Mouse (Mus musculus): ENCODE measurements around the gene A930033H14Rik. TPM values are rescaled to one million over a fixed set of nuclear protein-coding genes. Genes with fewer than 3 reads are reported as not detected.

Gene A930033H14Rik
- 1.7 and 1.8 TPM in 2 replicates for polyA plus RNA-seq (2012; rRNA removed)

- peak; percentile 38 to 80 for DNase-seq (ENCODE audit: extremely low spot score in 1 of 2, low spot score in 1 of 2)
Observed at GRCm38 (mm10) chr10:69212542-69213440, at the start of gene A930033H14Rik. A930033H14Rik (minus strand) TSS chr10:69213098.

DNA sequence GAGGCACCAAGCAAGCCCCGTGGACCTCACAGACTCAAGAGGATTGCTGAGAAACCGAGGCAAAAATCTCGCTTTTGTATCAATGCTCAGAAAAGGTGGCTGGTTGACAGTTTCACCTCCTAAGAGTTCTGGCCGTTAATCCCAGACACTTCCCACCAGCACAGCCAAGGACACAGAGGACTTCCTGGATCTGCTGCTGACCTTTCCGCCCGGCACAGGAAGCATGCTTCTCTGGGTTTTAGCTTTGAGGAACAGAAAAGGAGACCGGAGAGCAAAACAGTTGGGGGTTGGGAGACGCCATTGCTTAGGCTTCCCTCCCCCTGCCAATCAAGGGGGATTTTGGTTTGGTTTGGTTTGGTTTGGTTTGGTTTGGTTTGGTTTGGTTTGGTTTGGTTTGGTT, 47.0 kb upstream of the A930033H14Rik start:
- no peak for DNase-seq (ENCODE audit: extremely low spot score in 1 of 2, low spot score in 1 of 2)

DNA sequence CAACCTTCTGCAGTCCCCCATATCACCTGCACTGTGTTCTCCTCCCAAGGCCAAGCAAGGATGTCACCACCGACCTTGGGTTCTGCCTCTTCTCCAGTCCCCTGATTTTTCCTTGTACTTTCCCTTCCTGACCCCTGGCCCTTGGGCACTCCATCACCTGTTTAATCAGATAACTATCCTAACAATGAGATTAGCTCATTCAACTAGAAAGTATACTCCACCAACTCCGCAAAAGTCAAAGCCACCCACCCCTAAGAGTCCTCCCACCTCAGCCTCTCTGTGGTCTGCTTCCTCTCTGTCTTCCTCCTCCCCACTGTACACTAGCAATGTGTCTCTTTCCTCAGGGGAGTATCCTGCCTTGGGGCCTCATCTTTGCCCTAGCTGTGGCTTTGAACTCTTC, 46.3 kb upstream of the A930033H14Rik start:
- DNase-seq (ENCODE audit: extremely low spot score in 1 of 2, low spot score in 1 of 2), result no peak

DNA sequence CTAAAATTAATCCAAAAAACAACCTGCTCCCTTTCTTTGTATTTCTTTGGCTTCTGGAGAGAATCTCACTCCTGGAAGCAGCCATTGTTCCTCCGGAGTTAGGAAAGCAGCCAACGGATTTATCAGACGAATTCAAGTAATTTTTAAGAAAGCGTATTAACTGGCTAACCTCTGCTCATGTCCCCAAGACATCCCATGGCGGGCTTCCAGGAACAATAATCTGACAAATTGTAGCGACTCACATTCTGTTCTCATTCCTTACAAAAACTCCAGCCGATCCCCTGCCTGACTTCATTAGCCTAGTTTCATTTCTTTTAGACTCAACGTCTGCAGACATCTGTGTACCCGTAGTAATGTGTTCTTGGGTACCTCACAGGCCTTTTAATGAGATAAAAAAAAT, 45.7 kb upstream of the A930033H14Rik start:
- no peak for DNase-seq (ENCODE audit: extremely low spot score in 1 of 2, low spot score in 1 of 2)

DNA sequence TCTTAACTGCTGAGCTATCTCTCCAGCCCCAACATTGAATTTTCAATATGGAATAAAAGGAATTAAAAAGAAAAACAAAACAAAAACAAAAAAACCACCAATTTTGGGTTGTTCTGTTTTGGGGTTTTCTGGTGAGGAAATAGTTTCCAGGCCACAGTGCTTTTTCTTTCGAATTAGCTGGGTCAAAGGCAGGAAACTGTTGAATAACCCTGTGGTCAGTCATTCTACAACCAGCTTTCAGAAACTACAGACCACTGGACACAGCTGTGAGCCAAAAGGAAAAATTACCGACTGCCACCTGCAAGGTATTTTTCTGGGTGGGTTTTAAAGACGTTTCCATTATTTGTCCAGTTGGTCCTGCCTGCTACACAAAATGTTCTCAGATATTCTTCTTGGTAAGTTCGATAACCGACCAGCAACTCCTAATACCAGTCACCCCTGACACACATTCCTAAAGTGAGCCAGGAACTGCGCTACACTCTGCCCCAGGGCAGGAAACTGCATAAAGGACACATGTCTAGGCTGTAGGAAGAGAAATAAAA, 44.8 kb upstream of the A930033H14Rik start:
- no peak for DNase-seq (ENCODE audit: extremely low spot score in 1 of 2, low spot score in 1 of 2)

- no peak for DNase-seq (ENCODE audit: extremely low spot score in 1 of 2, low spot score in 1 of 2)
Observed at GRCm38 (mm10) chr10:69255594-69255993, 42.7 kb upstream of the A930033H14Rik start.

DNA sequence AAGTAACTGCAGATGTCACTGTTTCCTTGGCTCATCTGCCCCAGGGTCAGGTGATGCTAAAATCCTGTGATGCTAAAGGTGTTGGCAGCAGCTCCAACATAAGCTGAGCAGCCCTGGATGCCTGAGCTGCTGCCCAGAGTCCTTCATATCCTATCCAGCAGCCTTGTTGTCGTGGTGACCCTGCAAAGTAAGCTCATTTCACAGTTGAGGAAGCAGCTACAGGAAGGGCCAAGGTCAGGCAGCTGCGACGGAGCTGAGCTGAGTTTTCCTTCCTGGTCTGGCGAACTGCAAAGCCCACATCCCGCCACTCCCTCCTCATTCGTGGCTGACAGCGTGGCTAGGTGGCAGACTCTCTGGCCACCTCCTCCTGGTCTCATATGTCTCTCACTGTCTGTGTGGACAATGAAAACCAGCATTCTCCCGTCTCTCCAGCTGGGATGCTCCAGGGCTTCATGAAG, 41.5 kb upstream of the A930033H14Rik start:
- peak; percentile 10 to 23 for DNase-seq (ENCODE audit: extremely low spot score in 1 of 2, low spot score in 1 of 2)

- no peak for DNase-seq (ENCODE audit: extremely low spot score in 1 of 2, low spot score in 1 of 2)
Observed at GRCm38 (mm10) chr10:69253686-69254080, 40.8 kb upstream of the A930033H14Rik start.

DNA sequence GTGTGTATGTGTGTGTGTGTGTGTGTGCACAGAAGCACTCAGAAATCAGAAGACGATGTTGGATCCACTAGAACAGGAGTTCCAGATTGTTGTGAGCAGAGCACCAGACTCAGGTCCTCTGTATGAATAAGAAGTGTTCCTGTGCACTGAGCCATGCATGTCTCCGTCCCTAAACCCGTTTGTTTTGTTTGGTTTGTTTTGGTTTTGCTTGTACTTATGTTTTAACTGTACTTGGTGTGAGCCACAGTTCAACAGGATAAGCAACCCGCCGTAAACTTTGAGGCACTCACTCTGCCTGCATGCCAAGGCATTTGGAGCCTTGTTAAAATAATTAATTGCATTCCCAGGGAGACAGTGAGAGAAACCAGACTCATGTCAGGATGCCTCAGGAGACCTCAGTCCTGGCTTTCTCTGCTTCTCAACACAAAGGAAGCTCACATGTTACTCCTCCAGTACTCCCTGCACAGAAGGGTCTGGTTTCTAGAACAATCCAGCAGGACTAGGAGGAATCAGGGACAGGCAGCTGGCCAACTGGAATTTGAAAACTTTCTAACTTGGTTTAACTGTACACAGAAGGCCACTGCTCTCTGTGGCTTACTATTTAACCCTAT, 40.3 kb upstream of the A930033H14Rik start:
- no peak for DNase-seq (ENCODE audit: extremely low spot score in 1 of 2, low spot score in 1 of 2)

DNA sequence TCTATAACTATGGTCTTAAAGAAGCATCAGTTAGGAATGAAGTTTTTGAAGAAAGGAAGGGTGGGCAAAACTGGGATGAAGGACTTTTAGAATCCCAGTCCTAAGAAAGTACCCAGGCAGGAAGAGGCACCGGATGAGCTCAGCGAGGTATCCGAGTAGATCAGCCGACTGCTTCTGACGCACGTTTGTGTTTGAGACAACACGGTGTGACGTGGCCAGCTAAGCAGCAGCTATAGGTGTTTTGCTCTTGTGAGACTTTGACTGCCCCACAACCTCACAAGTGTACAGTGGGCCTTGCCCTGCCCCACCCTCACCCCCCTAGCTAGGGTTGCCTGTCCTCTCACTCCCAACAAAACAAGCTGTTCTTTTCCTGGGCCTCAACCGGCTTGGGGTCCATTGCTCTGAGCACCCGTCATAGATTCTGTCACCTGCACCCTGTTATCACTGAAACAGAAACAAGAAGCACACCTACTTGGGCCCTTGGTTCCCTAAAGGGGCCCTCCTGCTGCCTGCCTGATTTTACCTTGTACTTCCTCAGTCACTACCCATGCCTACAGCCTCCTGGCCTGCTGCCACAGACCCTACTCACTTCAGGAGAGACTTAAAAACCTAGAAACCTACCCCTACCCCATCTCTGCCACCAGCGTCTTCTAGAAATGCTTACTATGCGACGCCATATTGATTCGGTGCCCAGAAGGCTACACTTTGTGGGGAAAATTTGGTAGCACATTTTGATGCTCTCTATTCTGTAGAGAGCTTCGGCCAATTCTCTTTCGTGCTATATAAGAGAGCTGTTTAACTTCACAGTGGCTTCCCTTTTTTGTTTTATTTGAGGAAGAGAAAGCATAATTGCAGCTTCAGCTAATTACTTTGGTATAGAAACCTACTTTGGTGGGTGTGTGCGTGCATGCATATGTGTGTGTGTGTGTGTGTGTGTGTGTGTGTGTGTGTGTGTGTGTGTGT, 39.5 kb upstream of the A930033H14Rik start:
- no peak for DNase-seq (ENCODE audit: extremely low spot score in 1 of 2, low spot score in 1 of 2)

- no peak for DNase-seq (ENCODE audit: extremely low spot score in 1 of 2, low spot score in 1 of 2)
Observed at GRCm38 (mm10) chr10:69251254-69251653, 38.4 kb upstream of the A930033H14Rik start.

DNA sequence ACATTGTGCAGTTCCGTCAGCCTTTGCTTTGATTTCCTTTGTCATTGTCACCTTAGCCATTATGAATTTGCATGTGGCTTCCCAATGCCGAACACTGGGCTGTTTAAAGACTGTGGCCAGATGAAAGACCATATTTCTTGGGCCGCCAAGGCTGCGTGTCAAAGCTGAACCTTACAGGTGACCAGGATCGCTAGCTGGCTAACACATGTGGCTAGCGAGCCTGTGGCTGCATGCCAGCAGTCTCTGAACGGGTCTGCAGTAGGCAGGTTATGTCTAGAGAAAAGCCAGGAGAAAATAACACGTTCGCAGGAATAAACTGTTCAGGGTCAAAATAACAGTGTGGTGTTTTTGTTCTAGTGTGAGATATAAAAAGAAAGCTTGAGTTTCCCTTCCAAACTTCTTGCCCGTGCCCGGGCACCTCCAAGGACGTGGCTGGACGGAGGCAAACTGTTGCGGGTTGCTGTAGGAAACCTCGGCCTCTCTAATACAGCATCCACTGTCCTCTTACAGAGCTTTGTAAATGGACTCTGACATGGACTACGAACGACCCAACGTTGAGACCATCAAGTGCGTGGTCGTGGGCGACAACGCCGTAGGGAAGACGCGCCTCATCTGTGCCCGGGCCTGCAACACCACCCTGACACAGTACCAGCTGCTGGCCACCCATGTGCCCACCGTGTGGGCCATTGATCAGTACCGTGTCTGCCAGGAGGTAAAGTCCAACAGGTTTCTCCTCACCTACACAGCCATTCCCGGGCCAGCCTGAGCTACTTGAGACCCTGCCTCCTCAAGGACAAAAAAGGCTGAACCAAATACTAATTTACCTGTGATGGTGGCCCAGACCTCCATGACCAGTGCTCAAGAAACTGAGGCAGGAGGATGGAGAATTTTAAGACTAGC, 35.6 kb upstream of the A930033H14Rik start:
- no peak for DNase-seq (ENCODE audit: extremely low spot score in 1 of 2, low spot score in 1 of 2)

DNA sequence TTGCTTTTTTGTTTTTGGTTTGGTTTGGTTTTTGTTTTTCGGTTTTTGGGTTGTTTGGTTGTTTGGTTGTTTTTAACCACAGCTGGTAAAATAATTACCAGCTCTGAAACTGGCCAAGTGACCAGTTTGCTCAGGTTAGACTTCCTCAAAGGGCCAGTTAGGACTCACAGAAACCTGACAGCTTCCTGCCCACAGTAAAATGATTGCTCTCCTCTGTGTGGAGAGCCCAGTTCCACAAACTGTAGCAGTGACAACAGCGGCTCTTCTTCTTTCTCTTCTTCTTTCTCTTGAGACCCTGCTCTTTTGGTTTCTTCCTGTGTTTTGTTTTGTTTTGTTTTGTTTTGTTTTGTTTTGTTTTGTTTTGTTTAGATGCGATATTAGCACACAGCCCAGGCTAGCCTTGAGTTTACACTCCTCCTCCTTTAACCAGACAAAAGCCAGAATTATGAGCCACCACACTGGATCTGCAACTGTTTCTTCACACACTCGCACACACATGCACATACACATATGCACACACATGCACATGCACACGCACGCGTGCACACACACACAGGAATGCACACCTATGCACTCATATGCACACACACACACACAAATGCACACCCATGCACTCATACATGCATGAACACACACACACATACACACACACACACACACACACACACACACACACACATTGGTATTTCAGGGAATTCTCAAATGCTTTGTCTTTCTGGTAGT, 34.6 kb upstream of the A930033H14Rik start:
- no peak for DNase-seq (ENCODE audit: extremely low spot score in 1 of 2, low spot score in 1 of 2)

DNA sequence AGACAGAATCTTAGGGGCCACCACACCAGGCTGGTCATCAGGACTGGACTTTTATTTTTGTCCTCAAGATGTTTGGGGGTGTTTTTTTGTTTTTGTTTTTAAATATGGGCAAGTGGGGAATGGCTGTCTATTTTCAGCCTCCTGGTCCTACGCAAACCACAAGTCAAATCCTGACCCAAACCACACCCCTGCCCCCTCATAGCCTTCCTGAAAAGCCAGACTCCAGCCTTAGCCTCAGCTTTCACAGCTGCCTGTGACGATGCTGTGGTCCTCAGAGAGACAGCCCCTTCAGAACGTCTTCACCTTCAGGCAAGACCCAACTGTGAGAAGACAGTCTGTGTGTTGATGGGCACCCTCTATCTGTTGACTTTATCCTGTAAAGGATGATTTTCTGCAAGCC, 33.9 kb upstream of the A930033H14Rik start:
- no peak for DNase-seq (ENCODE audit: extremely low spot score in 1 of 2, low spot score in 1 of 2)

- DNase-seq (ENCODE audit: extremely low spot score in 1 of 2, low spot score in 1 of 2), result no peak
Observed at GRCm38 (mm10) chr10:69245906-69246668, 33.2 kb upstream of the A930033H14Rik start.

- no peak for DNase-seq (ENCODE audit: extremely low spot score in 1 of 2, low spot score in 1 of 2)
Observed at GRCm38 (mm10) chr10:69245151-69245550, 32.3 kb upstream of the A930033H14Rik start.

DNA sequence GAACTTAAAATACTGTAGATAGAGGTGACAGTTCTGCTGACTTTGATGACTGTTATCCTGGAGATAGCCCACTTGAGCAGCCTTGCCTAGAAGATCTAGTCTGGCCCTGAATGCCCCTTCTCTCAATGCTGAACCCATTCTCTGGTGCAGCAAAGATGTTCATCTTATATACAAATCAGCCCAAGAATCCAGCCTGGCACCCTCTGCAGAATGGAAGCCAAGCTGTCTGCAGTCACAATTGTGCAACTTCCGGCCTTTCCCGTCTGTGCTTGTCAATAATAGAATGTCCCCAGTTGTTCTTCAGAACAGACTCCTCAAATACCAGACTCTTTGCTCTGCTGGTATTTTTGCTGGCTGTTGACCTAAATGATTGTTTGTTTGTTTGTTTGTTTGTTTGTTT, 27.6 kb upstream of the A930033H14Rik start:
- no peak for DNase-seq (ENCODE audit: extremely low spot score in 1 of 2, low spot score in 1 of 2)

DNA sequence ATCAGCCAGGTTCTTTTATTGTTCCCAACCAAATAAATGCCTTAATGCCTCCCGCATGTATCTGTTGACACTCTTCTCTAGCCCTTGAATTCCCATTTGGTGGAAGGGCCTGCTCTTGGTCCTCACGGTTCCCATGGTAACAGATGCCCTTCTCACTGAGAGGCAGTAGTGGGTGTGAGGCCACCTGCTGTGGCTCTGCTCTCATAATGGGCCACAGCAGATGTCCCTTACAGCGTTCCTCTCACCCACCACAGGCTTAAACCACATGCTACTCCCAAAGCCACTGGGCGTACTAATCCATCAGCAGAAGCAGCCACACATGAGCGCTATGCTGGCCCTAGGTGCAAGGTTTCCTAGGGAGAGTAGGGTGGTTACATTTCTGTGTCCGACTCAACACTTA, 25.4 kb upstream of the A930033H14Rik start:
- DNase-seq (ENCODE audit: extremely low spot score in 1 of 2, low spot score in 1 of 2), result no peak

Measured in frontal cortex, adult 2 months (tissue).